Mouse (Mus musculus) c-Kit-positive CD71-positive TER-119-negative erythroid progenitor cells, embryonic 14.5 days (primary cell): ENCODE measurements around the gene Prps1l1.

Experiments used
- DNase-seq: peaks from one replicate; pipeline ENCODE4 v3.0.0-alpha.2; 2013; ENCODE audit warnings: low read depth

The Prps1l1 gene

GRCm38 (mm10) chr12:34984461-34984860, at the start of gene Prps1l1:
TSS of gene Prps1l1 (plus strand) at chr12:34984761.
- no peak for DNase-seq

- peak; percentile 5 for DNase-seq
Observed at GRCm38 (mm10) chr12:34937918-34938317, 46.6 kb upstream of the Prps1l1 start.

GRCm38 (mm10) chr12:34949066-34949706, 35.4 kb upstream of the Prps1l1 start:
- no peak for DNase-seq

GRCm38 (mm10) chr12:34975991-34976390, 8.6 kb upstream of the Prps1l1 start:
- no peak for DNase-seq

GRCm38 (mm10) chr12:34985865-34986264, 1.3 kb downstream of the Prps1l1 start:
- DNase-seq, result no peak

- no peak for DNase-seq
Observed at GRCm38 (mm10) chr12:34989537-34990200, 5.1 kb downstream of the Prps1l1 start.

GRCm38 (mm10) chr12:34990387-34990786, 5.8 kb downstream of the Prps1l1 start:
- no peak for DNase-seq

- no peak for DNase-seq
Observed at GRCm38 (mm10) chr12:34991900-34992299, 7.3 kb downstream of the Prps1l1 start.

GRCm38 (mm10) chr12:34997597-34998182, 13.1 kb downstream of the Prps1l1 start:
- DNase-seq, result no peak

GRCm38 (mm10) chr12:34998778-34999467, 14.4 kb downstream of the Prps1l1 start:
- no peak for DNase-seq

- no peak for DNase-seq
Observed at GRCm38 (mm10) chr12:35000323-35000722, 15.8 kb downstream of the Prps1l1 start.

- no peak for DNase-seq
Observed at GRCm38 (mm10) chr12:35005748-35006147, 21.2 kb downstream of the Prps1l1 start.

- DNase-seq, result no peak
Observed at GRCm38 (mm10) chr12:35007851-35008250, 23.3 kb downstream of the Prps1l1 start.

GRCm38 (mm10) chr12:35008340-35009137, 24.0 kb downstream of the Prps1l1 start:
- DNase-seq, result no peak

GRCm38 (mm10) chr12:35011462-35011861, 26.9 kb downstream of the Prps1l1 start:
- no peak for DNase-seq

GRCm38 (mm10) chr12:35013950-35014349, 29.4 kb downstream of the Prps1l1 start:
- DNase-seq, result no peak

- no peak for DNase-seq
Observed at GRCm38 (mm10) chr12:35016056-35016455, 31.5 kb downstream of the Prps1l1 start.

- no peak for DNase-seq
Observed at GRCm38 (mm10) chr12:35016481-35017250, 32.1 kb downstream of the Prps1l1 start.

GRCm38 (mm10) chr12:35018679-35019237, 34.2 kb downstream of the Prps1l1 start:
- DNase-seq, result no peak

- DNase-seq, result no peak
Observed at GRCm38 (mm10) chr12:35021285-35021684, 36.7 kb downstream of the Prps1l1 start.

- DNase-seq, result no peak
Observed at GRCm38 (mm10) chr12:35022066-35022465, 37.5 kb downstream of the Prps1l1 start.
